20 mouse cellular contexts compared by ENCODE assay signal in the genomic region with DNA sequence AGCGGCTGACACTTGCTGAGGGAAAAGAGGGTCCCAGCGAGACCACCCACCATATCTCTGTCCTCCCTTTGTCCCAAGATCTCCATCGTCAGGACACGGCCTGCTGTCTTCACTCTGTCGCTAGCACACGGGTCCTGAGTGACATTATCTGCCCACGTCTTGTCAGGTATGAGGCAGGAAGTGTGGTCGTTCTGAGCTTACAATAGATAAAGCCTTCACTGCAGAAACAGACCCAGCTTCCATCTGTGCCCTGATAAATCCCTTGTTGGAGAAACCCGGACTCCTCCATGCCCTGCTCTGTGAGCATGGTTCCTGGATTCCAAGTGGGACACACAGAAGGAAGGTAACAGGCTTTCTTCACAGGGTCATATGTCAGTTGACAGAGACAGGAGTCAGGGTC. TPM values are rescaled to one million over a fixed set of nuclear protein-coding genes. Genes with fewer than 3 reads are reported as not detected.
DNase-seq lines count a peak whose midpoint lies in the region; ATAC-seq lines count a peak whose summit lies in the region.
"Had no signal": no experiment of that assay in that cellular context is flagged by ENCODE, and none has a peak within 500 bp of the region (broad histone marks: within the 10 kb centered on the region; RNA-seq: fewer than 3 reads in every experiment).

No protein-coding gene starts in this region.

- ATAC-seq in forebrain, embryonic 13.5 days: no peak
- ATAC-seq in forebrain, embryonic 12.5 days (ENCODE audit: low FRiP score): no peak
- ATAC-seq in forebrain, embryonic 16.5 days: no peak
- no peak for ATAC-seq in neural tube, embryonic 13.5 days (ENCODE audit: low read depth)
- ATAC-seq: intestine, embryonic 15.5 days had no signal

- DNase-seq in midbrain, embryonic 10.5 days (ENCODE audit: low spot score): no peak
- DNase-seq in cerebellum, adult 11-12 months: no peak
- DNase-seq in kidney, adult 18-20 months: no peak
- no peak for DNase-seq in layer of hippocampus, postnatal 10 days (ENCODE audit: low spot score in 2 of 2)
- DNase-seq: adrenal gland, adult 8-10 months; cerebellum, adult 11 months; cerebellum, postnatal 36 days; gastrocnemius, postnatal 36 days; heart, postnatal 10 days; liver, embryonic 13.5 days; right cerebral cortex, postnatal 14 days; thymus, postnatal 14 days had no signal

- H3K27me3 ChIP-seq in forebrain, embryonic 13.5 days: no peaks in the 10 kb centered on the region
- H3K27me3 ChIP-seq in forebrain, embryonic 12.5 days: 0 out of 2 replicates have a peak, but pooled peaks cover 7% of the 10 kb centered on the region
- no peaks in the 10 kb centered on the region for H3K27me3 ChIP-seq in forebrain, embryonic 16.5 days (replicated peaks; ENCODE audit: control insufficient read depth, insufficient read depth, low read length)
- peaks cover 86% of the 10 kb centered on the region for H3K27me3 ChIP-seq in midbrain, embryonic 10.5 days (ENCODE audit: low read depth, poor library complexity, severe bottlenecking)
- H3K27me3 ChIP-seq in neural tube, embryonic 13.5 days: peaks cover 10% of the 10 kb centered on the region
- H3K27me3 ChIP-seq: intestine, embryonic 15.5 days; liver, embryonic 13.5 days had no signal

- no peaks in the 10 kb centered on the region for H3K36me3 ChIP-seq in forebrain, embryonic 13.5 days (ENCODE audit: poor library complexity, severe bottlenecking)
- H3K36me3 ChIP-seq in forebrain, embryonic 12.5 days (replicated peaks): no peaks in the 10 kb centered on the region
- no peaks in the 10 kb centered on the region for H3K36me3 ChIP-seq in forebrain, embryonic 16.5 days (ENCODE audit: control insufficient read depth, insufficient read depth)
- H3K36me3 ChIP-seq in midbrain, embryonic 10.5 days: no peaks in the 10 kb centered on the region
- H3K36me3 ChIP-seq in neural tube, embryonic 13.5 days: no peaks in the 10 kb centered on the region
- H3K36me3 ChIP-seq: embryonic facial prominence, embryonic 10.5 days; heart, embryonic 10.5 days; intestine, embryonic 15.5 days; liver, embryonic 13.5 days had no signal

- H3K27ac ChIP-seq in forebrain, embryonic 13.5 days: peak overlapping the region; percentile 73
- H3K27ac ChIP-seq in forebrain, embryonic 12.5 days: no peak overlapping the region
- H3K27ac ChIP-seq in forebrain, embryonic 16.5 days (ENCODE audit: low read length): peak overlapping the region; percentile 54; the same call in 1 of the 2 replicates
- peak overlapping the region; percentile 75 for H3K27ac ChIP-seq in midbrain, embryonic 10.5 days (replicated peaks)
- peak overlapping the region; percentile 86 for H3K27ac ChIP-seq in neural tube, embryonic 13.5 days (replicated peaks)
- H3K27ac ChIP-seq: embryonic facial prominence, embryonic 10.5 days; heart, embryonic 10.5 days; intestine, embryonic 15.5 days; liver, embryonic 13.5 days; stomach, postnatal 0 days had no signal

- WGBS in forebrain, embryonic 13.5 days: 76% methylated on average over 9 of the region's 9 CpGs
- WGBS in forebrain, embryonic 12.5 days: 81% methylated on average over 9 of the region's 9 CpGs
- WGBS in forebrain, embryonic 16.5 days: 74% methylated on average over 9 of the region's 9 CpGs
- WGBS in midbrain, embryonic 10.5 days: 74% methylated on average over 9 of the region's 9 CpGs
- WGBS in neural tube, embryonic 13.5 days: 59% methylated on average over 9 of the region's 9 CpGs

- H3K4me2 ChIP-seq in forebrain, embryonic 13.5 days: no peak overlapping the region
- no peak overlapping the region for H3K4me2 ChIP-seq in forebrain, embryonic 12.5 days
- no peak overlapping the region for H3K4me2 ChIP-seq in forebrain, embryonic 16.5 days (ENCODE audit: low read length)
- no peak overlapping the region for H3K4me2 ChIP-seq in neural tube, embryonic 13.5 days
- H3K4me2 ChIP-seq: intestine, embryonic 15.5 days; liver, embryonic 13.5 days had no signal

- peaks cover 87% of the 10 kb centered on the region for H3K4me1 ChIP-seq in forebrain, embryonic 13.5 days
- peaks cover 76% of the 10 kb centered on the region for H3K4me1 ChIP-seq in forebrain, embryonic 12.5 days
- peaks cover 63% of the 10 kb centered on the region for H3K4me1 ChIP-seq in forebrain, embryonic 16.5 days (replicated peaks; ENCODE audit: control insufficient read depth, insufficient read depth, low read length)
- peaks cover 87% of the 10 kb centered on the region for H3K4me1 ChIP-seq in midbrain, embryonic 10.5 days
- peaks cover 97% of the 10 kb centered on the region for H3K4me1 ChIP-seq in neural tube, embryonic 13.5 days (replicated peaks)
- H3K4me1 ChIP-seq: liver, embryonic 13.5 days had no signal

- no peaks in the 10 kb centered on the region for H3K9me3 ChIP-seq in forebrain, embryonic 13.5 days (replicated peaks)
- no peaks in the 10 kb centered on the region for H3K9me3 ChIP-seq in forebrain, embryonic 12.5 days
- H3K9me3 ChIP-seq in forebrain, embryonic 16.5 days (ENCODE audit: control insufficient read depth, low read length): no peaks in the 10 kb centered on the region
- H3K9me3 ChIP-seq in midbrain, embryonic 10.5 days (replicated peaks): no peaks in the 10 kb centered on the region
- H3K9me3 ChIP-seq in neural tube, embryonic 13.5 days: no peaks in the 10 kb centered on the region
- H3K9me3 ChIP-seq: embryonic facial prominence, embryonic 10.5 days; heart, embryonic 10.5 days; intestine, embryonic 15.5 days; liver, embryonic 13.5 days had no signal

- no peak overlapping the region for H3K4me3 ChIP-seq in forebrain, embryonic 13.5 days
- no peak overlapping the region for H3K4me3 ChIP-seq in forebrain, embryonic 12.5 days (replicated peaks)
- no peak overlapping the region for H3K4me3 ChIP-seq in forebrain, embryonic 16.5 days (replicated peaks; ENCODE audit: low read length)
- no peak overlapping the region for H3K4me3 ChIP-seq in midbrain, embryonic 10.5 days
- H3K4me3 ChIP-seq in neural tube, embryonic 13.5 days: no peak overlapping the region
- H3K4me3 ChIP-seq: embryonic facial prominence, embryonic 10.5 days; heart, embryonic 10.5 days; intestine, embryonic 15.5 days; liver, embryonic 13.5 days had no signal

- 0 out of 2 replicates have a peak overlapping the region, but pooled peaks have one; percentile 7 for H3K9ac ChIP-seq in forebrain, embryonic 13.5 days
- no peak overlapping the region for H3K9ac ChIP-seq in forebrain, embryonic 12.5 days
- H3K9ac ChIP-seq in forebrain, embryonic 16.5 days (replicated peaks; ENCODE audit: low read depth, low read length): no peak overlapping the region
- no peak overlapping the region for H3K9ac ChIP-seq in neural tube, embryonic 13.5 days
- H3K9ac ChIP-seq: intestine, embryonic 15.5 days; liver, embryonic 13.5 days had no signal

RNA-seq across cellular contexts. Expression of a gene that starts 48.9 kb away (rescaled TPM):
- 13.9 and 14.4 TPM in 2 replicates for polyA plus RNA-seq in forebrain, embryonic 13.5 days (2015; fragmentation: Nextera tagmentation; extraction: Ambion mirVana)
- 11.0 and 14.0 TPM in 2 replicates for polyA plus RNA-seq in forebrain, embryonic 12.5 days (2016; fragmentation: Nextera tagmentation; extraction: Ambion mirVana)
- polyA plus RNA-seq in forebrain, embryonic 16.5 days (2015; fragmentation: Nextera tagmentation; extraction: Ambion mirVana): 18.2 and 21.3 TPM in 2 replicates
- polyA plus RNA-seq in midbrain, embryonic 10.5 days (2016; fragmentation: Nextera tagmentation; extraction: Ambion mirVana): 12.8 and 13.4 TPM in 2 replicates
- 34.2 and 35.8 TPM in 2 replicates for polyA plus RNA-seq in neural tube, embryonic 13.5 days (2015; fragmentation: Nextera tagmentation; extraction: Ambion mirVana)
- 10 to 100 TPM; 95.2 to 96.3 TPM for total RNA-seq in layer of hippocampus, postnatal 10 days (2021)
